Mouse (Mus musculus) lung, postnatal 0 days (tissue): Measurements from ENCODE around the gene Fgf12.
A peak's percentile ranks its signal among the peaks of the same experiment; 100 is the strongest.

Experiments used
- CTCF ChIP-seq: IDR thresholded peaks from 2 replicates; pipeline ENCODE4 v1.5.1; 2016; ENCODE audit warnings: antibody characterized with exemption, mild to moderate bottlenecking
- EP300 ChIP-seq: IDR thresholded peaks from 2 replicates; pipeline ENCODE4 v1.6.1; 2016; ENCODE audit warnings: antibody characterized with exemption, mild to moderate bottlenecking, control low read depth

DNA sequence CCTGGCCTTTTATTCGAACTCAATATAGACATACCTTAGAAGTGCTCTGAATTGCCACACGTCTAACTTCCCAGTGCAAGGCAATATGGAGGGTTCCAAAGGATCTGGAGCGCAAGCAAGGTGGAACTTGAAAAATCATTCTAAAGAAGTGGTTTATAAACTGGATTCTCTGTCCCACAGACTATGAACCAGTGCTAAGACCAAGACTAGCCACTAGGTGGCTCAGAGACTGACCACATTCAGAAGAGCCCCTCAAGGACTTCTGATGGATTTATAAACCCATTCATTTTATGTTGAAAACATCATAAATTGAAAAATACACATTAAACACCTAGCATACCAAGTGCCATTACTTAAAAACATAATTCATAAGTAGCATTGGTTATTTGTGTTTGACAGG is 611.9 kb downstream of the Fgf12 start:
- TF ChIP-seq CTCF = peak; percentile 53
- no peak for TF ChIP-seq EP300
